Mouse (Mus musculus) right cerebral cortex, postnatal 36 days (tissue): ENCODE measurements around the gene Abcb11.
"Not testable (repeated sequence)": the region's sequence is repeated elsewhere in the genome, so short reads cannot be mapped to it uniquely, and the experiment has no call there.

Experiments used
- DNase-seq, 2 experiments: peaks; one replicate each; pipeline ENCODE4 v3.0.0; 2022; ENCODE audit warnings: low spot score in 2 of 2, mixed read lengths in 1 of 2

The Abcb11 gene

GRCm38 (mm10) chr2:69342496-69343221 is at the start of gene Abcb11:
Gene Abcb11, minus strand, starts transcription at chr2:69342616.
- DNase-seq, result no peak

DNA sequence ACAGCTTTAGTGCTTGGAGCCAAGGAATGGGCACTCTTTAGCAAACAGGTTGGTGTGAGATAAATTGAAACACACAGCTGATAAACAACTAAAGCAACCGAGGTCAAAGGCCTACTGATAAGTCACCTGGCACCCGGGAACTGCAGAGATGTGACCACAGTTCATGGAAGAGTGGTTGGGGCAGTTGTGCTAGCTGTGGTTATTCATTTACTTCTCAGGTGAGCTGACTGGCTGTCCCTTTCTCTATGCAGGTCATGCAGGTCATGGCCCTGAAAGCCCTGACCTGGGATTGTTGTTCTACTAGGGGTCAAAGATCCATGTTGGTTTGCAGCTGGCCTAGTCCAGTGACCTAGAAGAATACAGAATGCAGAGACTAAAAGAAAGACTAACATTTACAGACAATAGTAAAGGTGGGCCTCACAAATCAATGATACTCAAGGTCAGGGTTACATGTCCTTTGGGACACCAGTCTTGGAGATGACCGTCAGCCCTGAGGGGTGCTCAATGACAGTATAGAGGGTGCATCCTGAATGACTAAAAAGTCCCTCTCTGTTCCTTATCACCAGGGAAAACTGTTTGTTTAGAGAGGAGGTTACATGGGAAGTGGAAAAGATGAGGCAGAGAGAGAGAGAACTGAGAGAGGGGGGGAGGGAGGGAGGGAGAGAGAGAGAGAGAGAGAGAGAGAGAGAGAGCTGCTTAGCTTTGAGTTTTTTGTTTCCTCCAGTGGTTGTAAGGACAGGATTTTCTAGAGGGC is 43.9 kb upstream of the Abcb11 start:
- DNase-seq, result no peak

- no peak for DNase-seq
These were observed 40.4 kb upstream of the Abcb11 start for GRCm38 (mm10) chr2:69382838-69383237.

DNA sequence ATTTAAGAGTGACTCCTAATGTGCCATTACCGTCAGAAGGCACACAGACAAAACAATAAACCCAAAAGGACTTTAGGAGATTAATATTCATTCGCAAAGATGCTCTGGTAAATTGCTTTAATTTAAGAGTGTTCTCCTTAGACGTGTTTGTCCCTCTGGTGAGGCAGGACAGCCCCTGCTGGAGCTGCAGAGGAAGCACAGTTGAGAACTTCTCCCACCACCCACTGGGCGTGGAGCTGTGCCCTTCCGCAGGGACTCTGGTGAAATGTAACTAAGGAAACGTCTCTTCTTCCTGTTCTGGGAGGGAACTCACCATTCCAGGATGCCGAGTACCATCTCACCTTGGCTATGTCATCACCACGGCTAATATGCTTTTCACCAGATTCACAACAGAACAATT is 39.3 kb upstream of the Abcb11 start:
- no peak for DNase-seq

DNA sequence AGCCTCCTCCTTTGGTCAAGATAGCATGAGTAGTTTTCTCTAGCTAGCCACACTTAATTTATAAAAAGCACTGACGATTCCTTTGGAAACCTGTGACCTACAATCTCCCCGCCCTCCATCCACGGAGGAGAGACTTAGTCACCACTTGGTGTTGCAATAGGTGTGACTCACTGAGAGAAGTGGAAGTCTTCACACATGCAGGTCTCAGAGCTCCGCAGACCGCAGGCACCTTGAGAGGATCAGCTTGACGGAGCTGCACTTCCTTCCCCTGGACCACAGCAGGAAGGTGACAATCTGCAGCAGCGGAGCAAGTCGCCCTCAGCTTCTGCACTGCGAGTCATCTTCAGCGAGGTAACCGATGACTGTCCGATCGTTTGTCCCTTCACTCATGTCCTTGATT is 37.9 kb upstream of the Abcb11 start, which contains the start of gene Dhrs9:
TSS of gene Dhrs9 (plus strand) at position 165 of the 400 bp plus-strand sequence.
- no peak for DNase-seq

- DNase-seq, result no peak
These were observed 37.4 kb upstream of the Abcb11 start for GRCm38 (mm10) chr2:69379801-69380200.

DNA sequence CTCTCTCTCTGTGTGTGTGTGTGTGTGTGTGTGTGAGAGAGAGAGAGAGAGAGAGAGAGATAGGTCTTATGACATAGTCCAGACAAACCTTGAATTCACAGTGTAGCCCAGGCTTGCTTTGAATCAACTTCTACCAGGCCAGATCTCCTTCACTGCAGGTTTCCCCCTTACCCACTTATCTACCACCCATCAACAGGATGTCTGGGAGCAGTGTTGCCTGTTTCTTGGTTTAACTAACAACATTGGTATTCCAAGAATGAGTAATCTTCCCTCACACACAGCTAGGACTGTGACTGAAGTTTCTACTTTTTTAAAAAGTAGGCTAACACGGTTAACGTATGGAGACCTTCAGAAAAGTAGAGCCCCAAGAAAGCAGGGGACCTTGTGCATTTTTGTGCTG is 34.4 kb upstream of the Abcb11 start:
- DNase-seq, result no peak

- DNase-seq, result no peak
These were observed 22.9 kb upstream of the Abcb11 start for GRCm38 (mm10) chr2:69365275-69365674.

DNA sequence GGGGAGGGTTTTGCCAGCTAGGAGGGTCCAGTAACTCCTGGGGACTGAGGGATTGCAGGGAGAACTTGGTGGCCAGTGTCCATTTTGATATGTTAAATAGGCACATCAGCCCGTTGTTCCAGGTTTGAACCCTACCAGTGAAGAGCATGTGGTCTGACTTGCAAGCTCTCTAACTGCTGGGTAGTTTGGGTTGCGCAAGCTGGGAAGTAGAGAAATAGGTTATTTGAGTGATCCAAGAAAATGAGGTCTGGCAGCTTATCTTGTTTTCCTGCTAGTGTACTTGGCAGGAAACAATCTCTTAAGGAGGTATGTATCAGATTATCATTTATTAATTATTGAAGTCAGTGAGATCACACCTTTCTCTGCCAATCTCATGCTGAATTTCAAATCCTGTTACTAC is 22.4 kb upstream of the Abcb11 start:
- DNase-seq, result no peak

DNA sequence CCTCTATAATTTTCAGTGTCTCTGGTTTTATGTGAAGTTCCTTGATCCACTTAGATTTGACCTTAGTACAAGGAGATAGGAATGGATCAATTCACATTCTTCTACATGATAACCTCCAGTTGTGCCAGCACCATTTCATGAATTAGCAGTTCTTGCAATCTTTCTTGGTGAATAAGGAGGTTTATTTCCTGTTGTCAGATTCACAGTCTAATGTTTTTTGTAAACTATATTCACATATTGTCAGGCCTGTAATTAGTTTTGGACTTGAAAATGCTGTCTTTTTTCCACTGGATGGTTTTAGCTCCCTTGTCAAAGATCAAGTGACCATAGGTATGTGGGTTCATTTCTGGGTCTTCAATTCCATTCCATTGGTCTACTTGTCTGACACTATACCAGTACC is 13.0 kb upstream of the Abcb11 start:
- not testable (repeated sequence) for DNase-seq

GRCm38 (mm10) chr2:69341506-69341905 is 910 bp downstream of the Abcb11 start:
- DNase-seq, result no peak

GRCm38 (mm10) chr2:69331523-69331922 is 10.9 kb downstream of the Abcb11 start:
- DNase-seq, result not testable (repeated sequence)

DNA sequence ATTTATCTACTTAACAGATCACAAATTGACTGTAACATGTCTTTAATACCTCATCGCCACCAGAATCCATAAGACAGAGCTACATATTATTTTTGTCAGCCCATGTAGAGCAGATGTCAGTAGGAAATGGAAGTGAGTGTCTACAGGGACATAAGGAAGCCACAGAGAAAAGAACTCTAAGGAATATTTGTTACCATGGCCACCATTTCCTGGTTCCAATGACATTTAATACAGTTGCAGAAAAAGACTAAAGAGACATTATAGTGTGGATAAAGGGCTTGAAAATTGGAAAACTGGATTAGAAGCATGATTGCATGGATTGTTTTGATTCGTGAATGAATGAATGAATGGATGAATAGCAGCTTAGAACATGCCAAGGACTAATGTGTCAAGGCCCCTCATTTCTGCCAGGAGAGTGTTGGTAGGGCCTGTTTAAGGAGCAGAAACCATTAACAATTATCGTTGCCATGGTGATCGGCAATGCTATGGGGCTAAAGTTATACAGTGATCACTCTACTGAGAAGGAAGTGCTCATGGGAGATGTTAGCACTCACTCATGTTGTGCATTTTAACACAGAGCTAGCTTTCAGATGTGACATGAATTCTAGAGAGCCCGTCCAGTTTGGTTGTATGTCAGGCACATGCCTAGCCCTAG is 13.8 kb downstream of the Abcb11 start:
- DNase-seq, result no peak

GRCm38 (mm10) chr2:69324881-69325660 is 17.3 kb downstream of the Abcb11 start:
- no peak for DNase-seq

DNA sequence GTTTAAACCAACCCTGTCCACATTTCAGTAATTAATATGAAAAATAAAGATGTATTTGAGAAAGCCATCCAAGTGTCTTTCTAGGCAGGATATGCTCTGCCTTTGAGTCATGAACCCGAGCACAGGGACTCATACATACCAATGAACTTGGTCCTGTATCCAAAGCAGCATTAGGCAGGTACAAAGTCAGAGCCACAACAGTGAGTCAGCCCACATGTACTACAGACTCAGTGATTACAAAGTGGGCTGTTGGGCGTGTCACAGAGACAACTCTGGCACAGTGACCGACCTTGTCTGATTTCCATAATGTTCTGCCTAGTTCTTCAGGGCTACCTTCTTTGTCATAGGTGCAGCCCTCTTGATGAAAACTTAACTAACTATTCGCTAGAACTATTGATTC is 19.4 kb downstream of the Abcb11 start:
- DNase-seq, result no peak

- no peak for DNase-seq
These were observed 21.0 kb downstream of the Abcb11 start for GRCm38 (mm10) chr2:69321457-69321856.

GRCm38 (mm10) chr2:69311337-69311736 is 31.1 kb downstream of the Abcb11 start:
- DNase-seq, result no peak

GRCm38 (mm10) chr2:69308136-69308535 is 34.3 kb downstream of the Abcb11 start:
- no peak for DNase-seq

DNA sequence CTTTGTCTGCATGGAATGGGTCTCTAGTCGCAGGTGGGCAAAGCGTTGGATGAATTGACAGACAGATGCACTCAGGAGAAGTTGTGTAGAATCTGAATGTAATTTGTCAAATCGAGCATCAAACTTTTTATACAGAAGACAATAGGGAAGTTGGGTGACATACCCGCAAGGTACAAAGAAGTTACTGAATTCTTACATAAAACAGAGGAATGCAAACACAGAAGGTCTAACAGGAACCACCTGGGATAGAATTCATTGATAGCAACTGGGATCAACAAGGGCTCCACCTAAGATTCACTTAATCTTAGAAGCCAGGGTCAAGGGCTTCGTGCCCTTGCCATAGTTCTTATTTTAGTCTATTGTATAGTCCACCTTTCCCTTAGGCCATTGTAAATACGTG is 41.8 kb downstream of the Abcb11 start:
- not testable (repeated sequence) for DNase-seq

GRCm38 (mm10) chr2:69294508-69294907 is 47.9 kb downstream of the Abcb11 start:
- no peak for DNase-seq

DNA sequence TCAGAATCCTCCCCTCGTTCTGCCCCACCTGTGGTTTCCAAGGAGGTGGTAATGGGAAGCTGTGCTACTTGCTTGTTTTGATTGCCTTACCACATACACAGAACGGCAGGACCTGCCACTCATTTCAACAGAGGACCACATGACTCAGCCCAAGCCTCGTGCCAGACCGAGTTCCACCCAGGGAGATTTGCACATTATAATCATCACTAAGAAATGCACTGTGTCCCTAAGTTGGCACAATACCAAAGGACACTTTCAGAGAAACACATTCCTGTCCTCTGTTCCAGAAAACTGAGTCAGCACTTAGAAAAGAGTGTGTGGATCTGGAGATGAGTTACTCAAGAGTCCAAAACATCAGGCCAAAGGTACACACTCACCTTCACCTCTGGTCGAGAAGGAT is 53.4 kb downstream of the Abcb11 start:
- DNase-seq, result no peak

DNA sequence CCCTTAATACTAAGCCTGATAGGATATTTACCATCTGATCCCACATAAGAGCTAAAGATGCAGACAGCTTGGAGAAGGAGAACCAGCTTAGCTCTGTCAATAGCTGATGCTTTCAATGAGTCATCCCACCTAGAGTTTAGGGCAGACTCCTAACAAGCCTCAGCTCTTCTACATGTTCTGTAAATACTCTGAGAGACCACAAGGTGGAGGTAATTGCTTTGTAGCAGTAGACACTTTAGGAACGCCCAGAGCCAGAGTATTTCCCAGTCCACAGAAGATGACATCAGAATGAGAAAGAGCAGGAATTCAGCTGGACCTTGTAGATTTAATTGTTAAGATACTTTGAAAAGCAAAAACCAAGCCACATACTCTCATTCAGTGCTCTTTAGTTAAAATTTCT is 66.5 kb downstream of the Abcb11 start:
- DNase-seq, result no peak
